Comparison of ENCODE assay signal across 8 mouse cellular contexts in genomic region chr11:95842074-95842681, GRCm38 (mm10). TPM values are rescaled to one million over a fixed set of nuclear protein-coding genes. Genes with fewer than 3 reads are reported as not detected.
DNase-seq lines count a peak whose midpoint lies in the region; ATAC-seq and TF ChIP-seq lines count a peak whose summit lies in the region.

TSS of gene Abi3 (minus strand) at chr11:95842476.

- H3K27ac ChIP-seq in lung, postnatal 0 days (ENCODE audit: low read length): peak within 1 kb of the TSS; percentile 78
- H3K27ac ChIP-seq in stomach, embryonic 15.5 days: peak within 1 kb of the TSS; percentile 59

- H3K9me3 ChIP-seq in lung, postnatal 0 days (ENCODE audit: low read length): no peaks in the 10 kb centered on the region
- no peaks in the 10 kb centered on the region for H3K9me3 ChIP-seq in stomach, embryonic 15.5 days

- H3K9ac ChIP-seq in lung, postnatal 0 days (replicated peaks; ENCODE audit: low read depth): 0 out of 2 replicates have a peak within 1 kb of the TSS, but pooled peaks have one; percentile 20
- H3K9ac ChIP-seq in stomach, embryonic 15.5 days: no peak within 1 kb of the TSS

- peak; percentile 90 for ATAC-seq in lung, postnatal 0 days
- peak; percentile 48; the same call in 1 of the 2 replicates for ATAC-seq in stomach, embryonic 15.5 days (ENCODE audit: insufficient read depth, low FRiP score, low read depth)

- no peak for TF ChIP-seq CTCF in lung, postnatal 0 days (IDR thresholded peaks at IDR 0.05)

- DNase-seq in CD8-positive naive resting alpha-beta T cell, adult 2 months (ENCODE audit: low read depth in 2 of 2, low spot score in 2 of 2): peak; percentile 50 to 52
- peak; percentile 43 for DNase-seq in ZHBTc4 (ENCODE audit: low read depth, low spot score)
- peak; percentile 67 to 86 for DNase-seq in heart, adult 18-20 months
- DNase-seq in kidney, adult 9 months: peak; percentile 61
- peak; percentile 84 for DNase-seq in lung, postnatal 0 days (ENCODE audit: low spot score)
- DNase-seq in layer of hippocampus, postnatal 10 days (ENCODE audit: low spot score in 2 of 2): no peak
- no peak for DNase-seq in right cerebral cortex, postnatal 25 days

- 19% methylated on average over 11 of the region's 11 CpGs for WGBS in lung, postnatal 0 days
- WGBS in stomach, embryonic 15.5 days: 13% methylated on average over 11 of the region's 11 CpGs

- peak within 1 kb of the TSS; percentile 36 for H3K4me3 ChIP-seq in lung, postnatal 0 days (ENCODE audit: low read depth, low read length)
- peak within 1 kb of the TSS; percentile 18 for H3K4me3 ChIP-seq in stomach, embryonic 15.5 days (replicated peaks)

- H3K27me3 ChIP-seq in lung, postnatal 0 days (replicated peaks; ENCODE audit: insufficient read depth, low read length): no peaks in the 10 kb centered on the region
- no peaks in the 10 kb centered on the region; the same call in 1 of the 2 replicates for H3K27me3 ChIP-seq in stomach, embryonic 15.5 days (replicated peaks)

- H3K4me1 ChIP-seq in lung, postnatal 0 days (ENCODE audit: insufficient read depth, low read depth, low read length): peaks cover 2% of the 10 kb centered on the region; the same call in 1 of the 2 replicates
- H3K4me1 ChIP-seq in stomach, embryonic 15.5 days: peaks cover 4% of the 10 kb centered on the region; the same call in 1 of the 2 replicates

- peak; percentile 68 for TF ChIP-seq EP300 in lung, postnatal 0 days (IDR thresholded peaks at IDR 0.05)

- H3K36me3 ChIP-seq in lung, postnatal 0 days (ENCODE audit: insufficient read depth, low read length): no peaks in the 10 kb centered on the region
- no peaks in the 10 kb centered on the region for H3K36me3 ChIP-seq in stomach, embryonic 15.5 days

- H3K4me2 ChIP-seq in lung, postnatal 0 days (replicated peaks; ENCODE audit: low read depth, low read length): peak within 1 kb of the TSS; percentile 46
- H3K4me2 ChIP-seq in stomach, embryonic 15.5 days: peak within 1 kb of the TSS; percentile 28

RNA-seq across cellular contexts. Expression of gene Abi3, which starts in this region (rescaled TPM):
- 1 to 10 TPM; 9.2 to 9.9 TPM for total RNA-seq in heart, adult 18-20 months (2021)
- polyA plus RNA-seq in lung, postnatal 0 days (2015; fragmentation: Nextera tagmentation; extraction: Ambion mirVana): 29.4 and 33.3 TPM in 2 replicates
- polyA plus RNA-seq in stomach, embryonic 15.5 days (2015; fragmentation: Nextera tagmentation; extraction: Ambion mirVana): 7.4 and 9.8 TPM in 2 replicates
- total RNA-seq in layer of hippocampus, postnatal 10 days (2021): 1 to 10 TPM; 3.7 to 4.4 TPM

Comparison
In these comparisons a context has a peak if more than half of its experiments do, and no peak if none do; other contexts are left out.
1. DNase-seq: peak in CD8-positive naive resting alpha-beta T cell, adult 2 months (2 of 2), ZHBTc4 (single experiment), heart, adult 18-20 months (2 of 2), kidney, adult 9 months (single experiment) and lung, postnatal 0 days (single experiment); none in layer of hippocampus, postnatal 10 days (0 of 2) and right cerebral cortex, postnatal 25 days (single experiment).